ENCODE assay signal across 8 mouse cellular contexts in genomic region chr6:5380624-5381252, GRCm38 (mm10). TPM values are rescaled to one million over a fixed set of nuclear protein-coding genes. Genes with fewer than 3 reads are reported as not detected.
DNase-seq lines count a peak whose midpoint lies in the region; ATAC-seq and TF ChIP-seq lines count a peak whose summit lies in the region.

No protein-coding gene starts in this region.

- no peak for TF ChIP-seq POLR2A in ES-Bruce4 (IDR thresholded peaks at IDR 0.05; ENCODE audit: insufficient read depth, low read length)

- TF ChIP-seq CTCF in ES-Bruce4 (IDR thresholded peaks at IDR 0.05; ENCODE audit: low read depth, low read length) = no peak

- WGBS in heart, embryonic 13.5 days = 34% methylated on average over 9 of the region's 9 CpGs
- WGBS in forebrain, embryonic 12.5 days = 3% methylated on average over 9 of the region's 9 CpGs
- 27% methylated on average over 9 of the region's 9 CpGs for WGBS in limb, embryonic 15.5 days

- H3K9me3 ChIP-seq in heart, embryonic 13.5 days = no peaks in the 10 kb centered on the region
- no peaks in the 10 kb centered on the region for H3K9me3 ChIP-seq in ES-Bruce4 (replicated peaks; ENCODE audit: control insufficient read depth, insufficient read depth, low read length, poor library complexity, severe bottlenecking)
- H3K9me3 ChIP-seq in forebrain, embryonic 12.5 days = no peaks in the 10 kb centered on the region
- H3K9me3 ChIP-seq in limb, embryonic 15.5 days = no peaks in the 10 kb centered on the region

- DNase-seq in heart, postnatal 4 days = no peak
- DNase-seq in thymus, postnatal 36 days = no peak
- no peak for DNase-seq in ovary, postnatal 36 days (ENCODE audit: low spot score)
- DNase-seq in urinary bladder, postnatal 14 days (ENCODE audit: low spot score) = no peak

- no peak for ATAC-seq in heart, embryonic 13.5 days (ENCODE audit: extremely low read depth, insufficient number of reproducible peaks, low FRiP score, low TSS enrichment)
- ATAC-seq in forebrain, embryonic 12.5 days (ENCODE audit: low FRiP score) = peak; percentile 76
- ATAC-seq in limb, embryonic 15.5 days (ENCODE audit: insufficient number of reproducible peaks, low FRiP score, low TSS enrichment, low read depth) = no peak

- peak overlapping the region; percentile 29 for H3K4me3 ChIP-seq in heart, embryonic 13.5 days
- H3K4me3 ChIP-seq in ES-Bruce4 (ENCODE audit: low read depth, low read length) = no peak overlapping the region
- peak overlapping the region; percentile 13; the same call in 1 of the 2 replicates for H3K4me3 ChIP-seq in forebrain, embryonic 12.5 days (replicated peaks)
- no peak overlapping the region for H3K4me3 ChIP-seq in limb, embryonic 15.5 days

- TF ChIP-seq EP300 in ES-Bruce4 (IDR thresholded peaks at IDR 0.05; ENCODE audit: insufficient read depth, low read depth, low read length) = peak; percentile 65; the same call in 1 of the 2 replicates

- peak overlapping the region; percentile 51 for H3K9ac ChIP-seq in heart, embryonic 13.5 days
- H3K9ac ChIP-seq in ES-Bruce4 (ENCODE audit: low read depth, poor library complexity, severe bottlenecking) = no peak overlapping the region
- peak overlapping the region; percentile 36; the same call in 1 of the 2 replicates for H3K9ac ChIP-seq in forebrain, embryonic 12.5 days
- no peak overlapping the region for H3K9ac ChIP-seq in limb, embryonic 15.5 days

- H3K27ac ChIP-seq in heart, embryonic 13.5 days (replicated peaks) = no peak overlapping the region
- H3K27ac ChIP-seq in ES-Bruce4 (ENCODE audit: insufficient read depth, low read length) = no peak overlapping the region
- peak overlapping the region; percentile 97 for H3K27ac ChIP-seq in forebrain, embryonic 12.5 days
- 0 out of 2 replicates have a peak overlapping the region, but pooled peaks have one; percentile 63 for H3K27ac ChIP-seq in limb, embryonic 15.5 days

- peaks cover 39% of the 10 kb centered on the region for H3K4me1 ChIP-seq in heart, embryonic 13.5 days
- no peaks in the 10 kb centered on the region for H3K4me1 ChIP-seq in ES-Bruce4 (ENCODE audit: control insufficient read depth, insufficient read depth, low read length)
- H3K4me1 ChIP-seq in forebrain, embryonic 12.5 days = peaks cover 58% of the 10 kb centered on the region
- peaks cover 32% of the 10 kb centered on the region for H3K4me1 ChIP-seq in limb, embryonic 15.5 days

- peak overlapping the region; percentile 63 for H3K4me2 ChIP-seq in heart, embryonic 13.5 days
- peak overlapping the region; percentile 51 for H3K4me2 ChIP-seq in forebrain, embryonic 12.5 days
- peak overlapping the region; percentile 52 for H3K4me2 ChIP-seq in limb, embryonic 15.5 days

- H3K27me3 ChIP-seq in heart, embryonic 13.5 days (replicated peaks) = no peaks in the 10 kb centered on the region
- no peaks in the 10 kb centered on the region for H3K27me3 ChIP-seq in ES-Bruce4 (ENCODE audit: control insufficient read depth, insufficient read depth, low read length, poor library complexity, severe bottlenecking)
- no peaks in the 10 kb centered on the region for H3K27me3 ChIP-seq in forebrain, embryonic 12.5 days
- no peaks in the 10 kb centered on the region for H3K27me3 ChIP-seq in limb, embryonic 15.5 days

- no peaks in the 10 kb centered on the region for H3K36me3 ChIP-seq in heart, embryonic 13.5 days
- no peaks in the 10 kb centered on the region for H3K36me3 ChIP-seq in ES-Bruce4 (ENCODE audit: control insufficient read depth, insufficient read depth, low read length, poor library complexity, severe bottlenecking)
- no peaks in the 10 kb centered on the region for H3K36me3 ChIP-seq in forebrain, embryonic 12.5 days (replicated peaks)
- no peaks in the 10 kb centered on the region for H3K36me3 ChIP-seq in limb, embryonic 15.5 days

RNA-seq across cellular contexts. Expression of gene Asb4, which starts 2.4 kb away (rescaled TPM):
- polyA plus RNA-seq in heart, embryonic 13.5 days (2015; fragmentation: Nextera tagmentation; extraction: Ambion mirVana) = 31.4 and 34.1 TPM in 2 replicates
- total RNA-seq in heart, postnatal 4 days (2021) = 10 to 100 TPM; 10.6 to 15.5 TPM
- 1.2 and 1.3 TPM in 2 replicates for polyA plus RNA-seq in ES-Bruce4 (2011; ENCODE audit: insufficient read depth, insufficient read length, low read depth, missing spikeins)
- 28.5 and 38.6 TPM in 2 replicates for polyA plus RNA-seq in forebrain, embryonic 12.5 days (2016; fragmentation: Nextera tagmentation; extraction: Ambion mirVana)
- polyA plus RNA-seq in limb, embryonic 15.5 days (2015; fragmentation: Nextera tagmentation; extraction: Ambion mirVana) = 21.3 and 28.5 TPM in 2 replicates

Comparison
In these comparisons a context has a peak if more than half of its experiments do, and no peak if none do; other contexts are left out.
1. H3K27ac ChIP-seq: peak in forebrain, embryonic 12.5 days (single experiment) and limb, embryonic 15.5 days (single experiment); none in heart, embryonic 13.5 days (single experiment) and ES-Bruce4 (single experiment).
2. H3K4me3 ChIP-seq: peak in heart, embryonic 13.5 days (single experiment) and forebrain, embryonic 12.5 days (single experiment); none in ES-Bruce4 (single experiment) and limb, embryonic 15.5 days (single experiment).
3. H3K9ac ChIP-seq: peak in heart, embryonic 13.5 days (single experiment) and forebrain, embryonic 12.5 days (single experiment); none in ES-Bruce4 (single experiment) and limb, embryonic 15.5 days (single experiment).
4. Peak in every context shown above with its lines, with median percentiles within 50 percentile points of each other: H3K4me2 ChIP-seq.